Mouse (Mus musculus): Measurements from ENCODE around the gene Plscr5. TPM values are rescaled to one million over a fixed set of nuclear protein-coding genes. Genes with fewer than 3 reads are reported as not detected.

Plscr5 gene
- polyA plus RNA-seq, 1 experiment from 2014 or later = not detected

- no peak for ATAC-seq (ENCODE audit: insufficient read depth, low FRiP score, low TSS enrichment)
- WGBS = 82% methylated on average over 3 of the region's 3 CpGs
These were observed 27.4 kb downstream of the Plscr5 start for GRCm38 (mm10) chr9:92220151-92220550.

GRCm38 (mm10) chr9:92221480-92221879, 28.7 kb downstream of the Plscr5 start:
- Histone ChIP-seq H3K4me1 (ENCODE audit: control insufficient read depth, insufficient read depth, low read length) (no peaks in the 10 kb centered on the region), H3K27ac (ENCODE audit: low read depth, low read length) (no peak overlapping the region), H3K9ac (ENCODE audit: low read length) (no peak overlapping the region), H3K4me3 (ENCODE audit: low read depth, low read length) (no peak overlapping the region), H3K9me3 (ENCODE audit: control insufficient read depth, low read length) (no peaks in the 10 kb centered on the region), H3K27me3 (ENCODE audit: control insufficient read depth, insufficient read depth, low read length) (no peaks in the 10 kb centered on the region), H3K36me3 (ENCODE audit: control insufficient read depth, insufficient read depth, low read length) (no peaks in the 10 kb centered on the region), H3K4me2 (ENCODE audit: low read depth) (no peak overlapping the region)
- no peak for DNase-seq (ENCODE audit: low spot score)
- no peak for ATAC-seq (ENCODE audit: insufficient read depth, low FRiP score, low TSS enrichment)

More at GRCm38 (mm10) chr9:92220151-92220550, 27.4 kb downstream of the Plscr5 start:
- no peaks in the 10 kb centered on the region for H3K36me3 ChIP-seq (ENCODE audit: control insufficient read depth, insufficient read depth, low read length)
- H3K4me1 ChIP-seq (ENCODE audit: control insufficient read depth, insufficient read depth, low read length) = no peaks in the 10 kb centered on the region
- H3K4me3 ChIP-seq (ENCODE audit: low read depth, low read length) = no peak overlapping the region
- H3K27me3 ChIP-seq (ENCODE audit: control insufficient read depth, insufficient read depth, low read length) = no peaks in the 10 kb centered on the region
- H3K4me2 ChIP-seq (ENCODE audit: low read depth) = no peak overlapping the region
- no peak for DNase-seq (ENCODE audit: low spot score)
- no peaks in the 10 kb centered on the region for H3K9me3 ChIP-seq (ENCODE audit: control insufficient read depth, low read length)
- no peak overlapping the region for H3K9ac ChIP-seq (ENCODE audit: low read length)
- H3K27ac ChIP-seq (ENCODE audit: low read depth, low read length) = no peak overlapping the region

- DNase-seq (ENCODE audit: low spot score) (no peak), ATAC-seq (ENCODE audit: insufficient read depth, low FRiP score, low TSS enrichment) (no peak)
- no peak overlapping the region for H3K9ac ChIP-seq (ENCODE audit: low read length)
- H3K4me1 ChIP-seq (ENCODE audit: control insufficient read depth, insufficient read depth, low read length) = no peaks in the 10 kb centered on the region
- H3K9me3 ChIP-seq (ENCODE audit: control insufficient read depth, low read length) = no peaks in the 10 kb centered on the region
- no peak overlapping the region for H3K4me2 ChIP-seq (ENCODE audit: low read depth)
- no peak overlapping the region for H3K27ac ChIP-seq (ENCODE audit: low read depth, low read length)
- H3K27me3 ChIP-seq (ENCODE audit: control insufficient read depth, insufficient read depth, low read length) = no peaks in the 10 kb centered on the region
- no peaks in the 10 kb centered on the region for H3K36me3 ChIP-seq (ENCODE audit: control insufficient read depth, insufficient read depth, low read length)
- 88% methylated on average over 1 of the region's 1 CpGs for WGBS
- no peak overlapping the region for H3K4me3 ChIP-seq (ENCODE audit: low read depth, low read length)
These were observed 32.0 kb downstream of the Plscr5 start for GRCm38 (mm10) chr9:92224598-92225231.

- Histone ChIP-seq H3K36me3 (ENCODE audit: control insufficient read depth, insufficient read depth, low read length) (no peaks in the 10 kb centered on the region), H3K4me3 (ENCODE audit: low read depth, low read length) (no peak overlapping the region), H3K4me1 (ENCODE audit: control insufficient read depth, insufficient read depth, low read length) (no peaks in the 10 kb centered on the region), H3K27ac (ENCODE audit: low read depth, low read length) (no peak overlapping the region), H3K9me3 (ENCODE audit: control insufficient read depth, low read length) (no peaks in the 10 kb centered on the region), H3K4me2 (ENCODE audit: low read depth) (no peak overlapping the region), H3K27me3 (ENCODE audit: control insufficient read depth, insufficient read depth, low read length) (no peaks in the 10 kb centered on the region), H3K9ac (ENCODE audit: low read length) (no peak overlapping the region)
- no peak for DNase-seq (ENCODE audit: low spot score)
- no peak for ATAC-seq (ENCODE audit: insufficient read depth, low FRiP score, low TSS enrichment)
- 91% methylated on average over 3 of the region's 3 CpGs for WGBS
These were observed 33.5 kb downstream of the Plscr5 start for GRCm38 (mm10) chr9:92226127-92226655.

- H3K27ac ChIP-seq (ENCODE audit: low read depth, low read length) = no peak overlapping the region
- no peak for ATAC-seq (ENCODE audit: insufficient read depth, low FRiP score, low TSS enrichment)
- no peaks in the 10 kb centered on the region for H3K36me3 ChIP-seq (ENCODE audit: control insufficient read depth, insufficient read depth, low read length)
- no peak overlapping the region for H3K9ac ChIP-seq (ENCODE audit: low read length)
- no peaks in the 10 kb centered on the region for H3K4me1 ChIP-seq (ENCODE audit: control insufficient read depth, insufficient read depth, low read length)
- no peak for DNase-seq (ENCODE audit: low spot score)
- H3K27me3 ChIP-seq (ENCODE audit: control insufficient read depth, insufficient read depth, low read length) = no peaks in the 10 kb centered on the region
- 85% methylated on average over 3 of the region's 3 CpGs for WGBS
- no peak overlapping the region for H3K4me2 ChIP-seq (ENCODE audit: low read depth)
- H3K4me3 ChIP-seq (ENCODE audit: low read depth, low read length) = no peak overlapping the region
- H3K9me3 ChIP-seq (ENCODE audit: control insufficient read depth, low read length) = no peaks in the 10 kb centered on the region
These were observed 34.1 kb downstream of the Plscr5 start for GRCm38 (mm10) chr9:92226795-92227194.

- no peak overlapping the region for H3K4me3 ChIP-seq (ENCODE audit: low read depth, low read length)
- 88% methylated on average over 16 of the region's 16 CpGs for WGBS
- H3K4me2 ChIP-seq (ENCODE audit: low read depth) = no peak overlapping the region
- H3K27me3 ChIP-seq (ENCODE audit: control insufficient read depth, insufficient read depth, low read length) = no peaks in the 10 kb centered on the region
- no peak overlapping the region for H3K9ac ChIP-seq (ENCODE audit: low read length)
- H3K4me1 ChIP-seq (ENCODE audit: control insufficient read depth, insufficient read depth, low read length) = no peaks in the 10 kb centered on the region
- no peaks in the 10 kb centered on the region for H3K9me3 ChIP-seq (ENCODE audit: control insufficient read depth, low read length)
- no peaks in the 10 kb centered on the region for H3K36me3 ChIP-seq (ENCODE audit: control insufficient read depth, insufficient read depth, low read length)
- H3K27ac ChIP-seq (ENCODE audit: low read depth, low read length) = no peak overlapping the region
- ATAC-seq (ENCODE audit: insufficient read depth, low FRiP score, low TSS enrichment) (no peak), DNase-seq (ENCODE audit: low spot score) (no peak)
These were observed 36.4 kb downstream of the Plscr5 start for GRCm38 (mm10) chr9:92228867-92229832.

- no peaks in the 10 kb centered on the region for H3K4me1 ChIP-seq (ENCODE audit: control insufficient read depth, insufficient read depth, low read length)
- no peak overlapping the region for H3K4me3 ChIP-seq (ENCODE audit: low read depth, low read length)
- no peak overlapping the region for H3K9ac ChIP-seq (ENCODE audit: low read length)
- H3K27ac ChIP-seq (ENCODE audit: low read depth, low read length) = no peak overlapping the region
- H3K9me3 ChIP-seq (ENCODE audit: control insufficient read depth, low read length) = no peaks in the 10 kb centered on the region
- no peaks in the 10 kb centered on the region for H3K36me3 ChIP-seq (ENCODE audit: control insufficient read depth, insufficient read depth, low read length)
- no peak overlapping the region for H3K4me2 ChIP-seq (ENCODE audit: low read depth)
- H3K27me3 ChIP-seq (ENCODE audit: control insufficient read depth, insufficient read depth, low read length) = no peaks in the 10 kb centered on the region
- WGBS = 73% methylated on average over 2 of the region's 2 CpGs
- ATAC-seq (ENCODE audit: insufficient read depth, low FRiP score, low TSS enrichment) (no peak), DNase-seq (ENCODE audit: low spot score) (no peak)
These were observed 37.1 kb downstream of the Plscr5 start for GRCm38 (mm10) chr9:92229833-92230205.

GRCm38 (mm10) chr9:92234901-92235458, 42.2 kb downstream of the Plscr5 start:
- no peaks in the 10 kb centered on the region for H3K27me3 ChIP-seq (ENCODE audit: control insufficient read depth, insufficient read depth, low read length)
- H3K36me3 ChIP-seq (ENCODE audit: control insufficient read depth, insufficient read depth, low read length) = no peaks in the 10 kb centered on the region
- no peak overlapping the region for H3K27ac ChIP-seq (ENCODE audit: low read depth, low read length)
- ATAC-seq (ENCODE audit: insufficient read depth, low FRiP score, low TSS enrichment) (no peak), DNase-seq (ENCODE audit: low spot score) (no peak)
- no peaks in the 10 kb centered on the region for H3K4me1 ChIP-seq (ENCODE audit: control insufficient read depth, insufficient read depth, low read length)
- 88% methylated on average over 11 of the region's 11 CpGs for WGBS
- no peak overlapping the region for H3K9ac ChIP-seq (ENCODE audit: low read length)
- no peak overlapping the region for H3K4me2 ChIP-seq (ENCODE audit: low read depth)
- H3K4me3 ChIP-seq (ENCODE audit: low read depth, low read length) = no peak overlapping the region
- no peaks in the 10 kb centered on the region for H3K9me3 ChIP-seq (ENCODE audit: control insufficient read depth, low read length)
